Mouse (Mus musculus) megakaryocyte, embryonic 14.5 days (primary cell): ENCODE measurements at regions not wholly inside any gene's neighbourhood (a gene's known extent, or its start where the extent isn't known, plus 50 kb on each side); places are given as distances from the start of the nearest gene placed in this dataset.

Source experiments
- FLI1 ChIP-seq: IDR thresholded peaks from 2 replicates; pipeline ENCODE4 v1.6.1; 2012; ENCODE audit warnings: low read length, inconsistent platforms, mixed read lengths
- GATA1 ChIP-seq: IDR thresholded peaks from 3 replicates; pipeline ENCODE4 v1.6.1; 2012; ENCODE audit warnings: mixed read lengths, low read length, inconsistent platforms, borderline replicate concordance

DNA sequence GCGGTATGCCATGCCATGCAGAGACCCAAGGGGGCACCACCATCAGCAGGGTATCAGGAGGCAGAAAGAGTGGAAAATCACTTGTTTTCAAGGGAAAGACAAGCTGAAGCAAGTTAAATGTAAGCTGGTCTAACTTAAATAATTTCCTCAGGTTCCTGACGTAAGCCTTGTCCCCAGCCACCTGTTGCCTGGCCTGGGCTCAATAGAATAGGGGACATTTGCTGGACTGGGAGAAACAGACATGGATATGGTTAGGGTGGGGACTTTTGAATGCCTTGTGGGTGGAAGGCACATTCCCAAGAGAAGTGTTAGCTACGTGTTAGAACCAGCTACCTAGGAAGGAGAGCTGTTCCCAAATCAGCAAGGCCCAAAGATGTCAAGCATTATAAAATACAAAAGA lies 100.6 kb upstream of the Sh3bp4 start:
- TF ChIP-seq GATA1 (no peak), FLI1 (no peak)
